Mouse (Mus musculus) G1E (cell line): Measurements from ENCODE around the gene Atp9a.

Source experiments
- CTCF ChIP-seq: IDR thresholded peaks from 2 replicates; pipeline ENCODE4 v1.5.1; 2012; ENCODE audit warnings: low read depth, low read length, inconsistent platforms, mixed read lengths
- GATA2 ChIP-seq: IDR thresholded peaks from 2 replicates; pipeline ENCODE4 v1.6.1; 2012; ENCODE audit warnings: low read depth, low read length, inconsistent platforms, borderline replicate concordance

- TF ChIP-seq CTCF = no peak
- no peak for TF ChIP-seq GATA2
Measured at GRCm38 (mm10) chr2:168588591-168589367, 153.4 kb downstream of the Atp9a start.
